Mouse (Mus musculus) lung, adult 2 months (tissue): ENCODE measurements around the gene Pzp. TPM values are rescaled to one million over a fixed set of nuclear protein-coding genes. Genes with fewer than 3 reads are reported as not detected.

Experiments
- DNase-seq: peaks from one replicate; pipeline ENCODE4 v3.0.0; 2022
- H3K4me1 ChIP-seq: fragments of 200-500 bp; 2 replicates; pipeline ENCODE4 v1.6.1; 2011; ENCODE audit warnings: low read length; ENCODE audit not compliant: control insufficient read depth, insufficient read depth
- H3K4me3 ChIP-seq: fragments of 200-500 bp; replicated peaks from 2 replicates; pipeline ENCODE3; 2011; ENCODE audit warnings: low read depth, mild to moderate bottlenecking, control low read depth, low read length; ENCODE audit errors: extremely low read depth
- CTCF ChIP-seq: fragments of 200-500 bp; IDR thresholded peaks from 2 replicates; pipeline ENCODE4 v1.5.1; 2011; ENCODE audit warnings: mild to moderate bottlenecking, low read length, control low read depth; ENCODE audit not compliant: insufficient read depth
- POLR2A ChIP-seq: fragments of 200-500 bp; IDR thresholded peaks from 2 replicates; pipeline ENCODE4 v1.6.1; 2011; ENCODE audit warnings: low read depth, mild to moderate bottlenecking, control low read depth, low read length, borderline replicate concordance; ENCODE audit errors: extremely low read depth
- WGBS: fragments of 180-500 bp; shearing (Covaris S2); methylation state at CpG from one replicate; pipeline ENCODE4 v1.1.7; 2018; 5-methylcytosine and 5-hydroxymethylcytosine counted together
- polyA plus RNA-seq: library from polyadenylated mRNA; depleted of rRNA; stranded (reverse); fragments of >200 nt; gene quantifications from 2 replicates; pipeline ENCODE4 v1.2.3, GENCODE M21; 2012; rRNA removed

Pzp gene
- polyA plus RNA-seq, 1 experiment, result 0.54 TPM

- peak; percentile 76 for DNase-seq
- H3K4me1 ChIP-seq, result peaks cover 13% of the 10 kb centered on the region
- under 1% methylated on average over 52 of the region's 52 CpGs for WGBS
- peak overlapping the region; percentile 70 for H3K4me3 ChIP-seq
- TF ChIP-seq CTCF (no peak), POLR2A (0 out of 2 replicates have a peak, but pooled peaks have one; percentile 22)
These were observed 88.7 kb downstream of the Pzp start for GRCm38 (mm10) chr6:128437731-128438316.

GRCm38 (mm10) chr6:128437288-128437687 lies 89.2 kb downstream of the Pzp start:
- 12% methylated on average over 10 of the region's 10 CpGs for WGBS
- peak overlapping the region; percentile 70 for H3K4me3 ChIP-seq
- H3K4me1 ChIP-seq, result peaks cover 13% of the 10 kb centered on the region
- DNase-seq, result no peak
- TF ChIP-seq POLR2A, result no peak
- no peak for TF ChIP-seq CTCF

- TF ChIP-seq CTCF (no peak), POLR2A (no peak)
- WGBS, result 80% methylated on average over 8 of the region's 8 CpGs
- peaks cover 13% of the 10 kb centered on the region for H3K4me1 ChIP-seq
- DNase-seq, result no peak
- H3K4me3 ChIP-seq, result no peak overlapping the region
These were observed 90.0 kb downstream of the Pzp start for GRCm38 (mm10) chr6:128436356-128437005.

- peak; percentile 80 for DNase-seq
- WGBS, result 24% methylated on average over 5 of the region's 5 CpGs
- Histone ChIP-seq H3K4me3 (no peak overlapping the region), H3K4me1 (peaks cover 13% of the 10 kb centered on the region)
- no peak for TF ChIP-seq POLR2A
- TF ChIP-seq CTCF, result no peak
These were observed 91.0 kb downstream of the Pzp start for GRCm38 (mm10) chr6:128435474-128435873.

Other genes with a start within 250 kb of the Pzp start
- 13.6 and 16.6 TPM in 2 replicates for gene Tead4, start 225.9 kb downstream of the Pzp start, polyA plus RNA-seq
- 15.7 and 21.5 TPM in 2 replicates for gene Tulp3, start 170.9 kb downstream of the Pzp start, polyA plus RNA-seq
- 8.1 and 11.8 TPM in 2 replicates for gene Rhno1, start 163.8 kb downstream of the Pzp start, polyA plus RNA-seq
- gene Foxm1, start 163.8 kb downstream of the Pzp start, polyA plus RNA-seq, result 3.0 and 5.5 TPM in 2 replicates
- gene Tex52, start 151.3 kb downstream of the Pzp start, polyA plus RNA-seq, result 0.10 and 0.18 TPM in 2 replicates
- not detected in 2 replicates for gene Gm44596, start 151.2 kb downstream of the Pzp start, polyA plus RNA-seq
- gene Nrip2, start 127.4 kb downstream of the Pzp start, polyA plus RNA-seq, result 0.31 and 0.45 TPM in 2 replicates
- 22.6 and 31.5 TPM in 2 replicates for gene Itfg2, start 101.8 kb downstream of the Pzp start, polyA plus RNA-seq
- 85.8 and 106 TPM in 2 replicates for gene Fkbp4, start 88.0 kb downstream of the Pzp start, polyA plus RNA-seq
- 2.8 and 5.1 TPM in 2 replicates for gene A2ml1, start 54.9 kb upstream of the Pzp start, polyA plus RNA-seq
- gene Klrb1a, start 96.8 kb upstream of the Pzp start, polyA plus RNA-seq, result 0.52 and 1.8 TPM in 2 replicates
- gene Clec2h, start 135.7 kb upstream of the Pzp start, polyA plus RNA-seq, result 0.17 TPM in 1 of 2 replicates, not detected in the other
- gene Klrb1, start 196.3 kb upstream of the Pzp start, polyA plus RNA-seq, result 0.22 TPM in 1 of 2 replicates, not detected in the other